Mouse (Mus musculus): ENCODE measurements around the gene Upk3a. TPM values are rescaled to one million over a fixed set of nuclear protein-coding genes. Genes with fewer than 3 reads are reported as not detected.
A peak's percentile ranks its signal among the peaks of the same experiment; 100 is the strongest.

Upk3a gene
- polyA plus RNA-seq, 1 experiment: not detected

GRCm38 (mm10) chr15:84982888-84983287 is 34.1 kb upstream of the Upk3a start:
- no peaks in the 10 kb centered on the region for H3K36me3 ChIP-seq (ENCODE audit: control insufficient read depth, insufficient read depth, low read length)
- TF ChIP-seq POLR2A (IDR thresholded peaks at IDR 0.05; ENCODE audit: low read depth, low read length) (no peak), CTCF (IDR thresholded peaks at IDR 0.05; ENCODE audit: extremely low read depth, insufficient read depth, insufficient read length, insufficient replicate concordance) (no peak)
- no peaks in the 10 kb centered on the region for H3K27me3 ChIP-seq (ENCODE audit: control insufficient read depth, insufficient read depth, low read length)
- WGBS: 34% methylated on average over 3 of the region's 3 CpGs
- peak overlapping the region; percentile 20 for H3K27ac ChIP-seq (ENCODE audit: insufficient read depth, low read length)
- H3K4me3 ChIP-seq (ENCODE audit: extremely low read depth, insufficient read depth, insufficient read length): no peak overlapping the region
- peaks cover 30% of the 10 kb centered on the region; the same call in 1 of the 2 replicates for H3K4me1 ChIP-seq (ENCODE audit: control insufficient read depth, insufficient read depth, insufficient read length)
- DNase-seq (ENCODE audit: low read depth in 1 of 2, low spot score in 2 of 2): no peak

GRCm38 (mm10) chr15:84983721-84984120 is 33.2 kb upstream of the Upk3a start:
- H3K27ac ChIP-seq (ENCODE audit: insufficient read depth, low read length): 0 out of 2 replicates have a peak overlapping the region, but pooled peaks have one; percentile 11
- peaks cover 34% of the 10 kb centered on the region; the same call in 1 of the 2 replicates for H3K4me1 ChIP-seq (ENCODE audit: control insufficient read depth, insufficient read depth, insufficient read length)
- 55% methylated on average over 7 of the region's 7 CpGs for WGBS
- no peak for DNase-seq (ENCODE audit: low read depth in 1 of 2, low spot score in 2 of 2)
- no peaks in the 10 kb centered on the region for H3K36me3 ChIP-seq (ENCODE audit: control insufficient read depth, insufficient read depth, low read length)
- no peak for TF ChIP-seq CTCF (IDR thresholded peaks at IDR 0.05; ENCODE audit: extremely low read depth, insufficient read depth, insufficient read length, insufficient replicate concordance)
- TF ChIP-seq POLR2A (IDR thresholded peaks at IDR 0.05; ENCODE audit: low read depth, low read length): no peak
- H3K4me3 ChIP-seq (ENCODE audit: extremely low read depth, insufficient read depth, insufficient read length): no peak overlapping the region
- no peaks in the 10 kb centered on the region for H3K27me3 ChIP-seq (ENCODE audit: control insufficient read depth, insufficient read depth, low read length)

DNA sequence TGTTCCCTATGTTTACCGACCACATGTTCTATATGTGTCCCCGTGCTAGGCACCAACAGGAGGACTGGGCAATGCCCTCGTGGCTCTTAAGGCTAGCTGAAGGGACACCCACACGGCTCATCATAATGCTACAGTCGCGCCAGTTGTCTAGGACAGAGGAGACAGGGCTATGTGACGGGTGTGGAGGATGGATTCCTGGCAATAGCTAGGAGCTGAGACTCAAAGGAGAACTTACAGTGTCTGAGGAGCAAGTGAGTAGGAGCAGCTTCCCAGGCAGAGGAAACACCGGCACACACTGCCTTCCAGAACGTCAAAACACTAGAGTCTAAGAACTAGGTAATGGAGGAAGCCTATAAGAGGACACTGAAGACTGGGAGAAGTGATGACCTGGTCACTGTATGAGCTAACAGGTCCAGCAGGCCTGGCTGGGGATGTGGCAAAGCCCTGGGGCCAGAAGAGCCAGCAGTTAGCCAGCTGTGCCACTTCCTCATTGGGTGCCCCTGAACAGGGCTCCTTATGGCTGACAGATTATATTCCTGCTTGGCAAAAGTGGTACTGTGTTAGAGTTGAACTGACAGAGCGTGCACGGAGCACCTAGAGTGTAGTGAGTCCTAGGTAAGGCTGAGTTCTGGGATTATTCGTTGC is 31.3 kb upstream of the Upk3a start:
- Histone ChIP-seq H3K36me3 (ENCODE audit: control insufficient read depth, insufficient read depth, low read length) (no peaks in the 10 kb centered on the region), H3K27me3 (ENCODE audit: control insufficient read depth, insufficient read depth, low read length) (no peaks in the 10 kb centered on the region), H3K4me1 (ENCODE audit: control insufficient read depth, insufficient read depth, insufficient read length) (peaks cover 34% of the 10 kb centered on the region; the same call in 1 of the 2 replicates), H3K4me3 (ENCODE audit: extremely low read depth, insufficient read depth, insufficient read length) (no peak overlapping the region), H3K27ac (ENCODE audit: insufficient read depth, low read length) (peak overlapping the region; percentile 6)
- TF ChIP-seq CTCF (IDR thresholded peaks at IDR 0.05; ENCODE audit: extremely low read depth, insufficient read depth, insufficient read length, insufficient replicate concordance): no peak
- no peak for TF ChIP-seq POLR2A (IDR thresholded peaks at IDR 0.05; ENCODE audit: low read depth, low read length)
- no peak for DNase-seq (ENCODE audit: low read depth in 1 of 2, low spot score in 2 of 2)
- WGBS: 85% methylated on average over 12 of the region's 12 CpGs

GRCm38 (mm10) chr15:84986171-84987019 is 30.5 kb upstream of the Upk3a start:
- peak overlapping the region; percentile 73 for H3K4me3 ChIP-seq (ENCODE audit: extremely low read depth, insufficient read depth, insufficient read length)
- peak overlapping the region; percentile 67 for H3K27ac ChIP-seq (ENCODE audit: insufficient read depth, low read length)
- peak in 1 of 2 experiments; percentile 50 for DNase-seq (ENCODE audit: low read depth in 1 of 2, low spot score in 2 of 2)
- H3K36me3 ChIP-seq (ENCODE audit: control insufficient read depth, insufficient read depth, low read length): no peaks in the 10 kb centered on the region
- no peak for TF ChIP-seq POLR2A (IDR thresholded peaks at IDR 0.05; ENCODE audit: low read depth, low read length)
- no peak for TF ChIP-seq CTCF (IDR thresholded peaks at IDR 0.05; ENCODE audit: extremely low read depth, insufficient read depth, insufficient read length, insufficient replicate concordance)
- 22% methylated on average over 4 of the region's 4 CpGs for WGBS
- peaks cover 34% of the 10 kb centered on the region; the same call in 1 of the 2 replicates for H3K4me1 ChIP-seq (ENCODE audit: control insufficient read depth, insufficient read depth, insufficient read length)
- H3K27me3 ChIP-seq (ENCODE audit: control insufficient read depth, insufficient read depth, low read length): no peaks in the 10 kb centered on the region

DNA sequence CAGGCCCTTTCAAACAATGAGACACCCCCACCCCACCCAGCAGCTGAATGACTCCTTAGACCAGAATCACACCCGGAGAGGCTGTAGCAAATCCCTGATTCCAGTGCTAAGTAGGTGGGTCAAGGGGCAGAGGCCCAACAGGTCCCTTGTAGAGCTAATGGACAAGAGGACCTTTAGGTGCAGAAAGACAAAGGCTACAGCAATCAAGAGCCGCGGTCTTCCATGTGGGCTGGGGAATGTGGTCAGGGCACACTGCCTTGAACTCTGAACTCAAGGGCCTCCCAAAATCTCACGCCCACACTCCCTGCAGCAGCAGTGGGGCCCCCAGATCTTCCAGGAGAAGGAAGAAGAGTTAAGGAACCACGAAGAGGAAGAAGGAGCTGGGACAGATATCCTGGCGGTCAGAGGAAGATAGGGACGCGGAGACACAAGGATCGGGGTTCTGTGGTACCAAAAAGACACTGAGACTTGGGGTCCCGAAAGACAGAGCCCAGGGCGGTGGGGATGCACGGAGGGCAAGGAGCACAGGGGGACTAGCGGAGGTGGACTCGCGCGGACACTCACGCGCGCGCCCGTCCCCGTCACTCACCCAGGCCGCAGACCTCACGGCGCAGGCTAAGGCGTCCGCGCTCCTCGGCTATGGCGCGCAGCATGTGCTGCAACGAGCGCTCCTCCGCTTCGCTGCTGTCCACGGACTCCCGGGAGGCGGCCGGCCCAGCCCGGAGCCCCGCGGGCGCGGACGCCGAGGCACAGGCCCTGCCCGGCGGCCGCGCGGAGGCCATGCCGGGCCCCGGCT is 29.7 kb upstream of the Upk3a start:
- Histone ChIP-seq H3K27ac (ENCODE audit: insufficient read depth, low read length) (peak overlapping the region; percentile 67), H3K4me1 (ENCODE audit: control insufficient read depth, insufficient read depth, insufficient read length) (peaks cover 26% of the 10 kb centered on the region; the same call in 1 of the 2 replicates), H3K4me3 (ENCODE audit: extremely low read depth, insufficient read depth, insufficient read length) (peak overlapping the region; percentile 73), H3K36me3 (ENCODE audit: control insufficient read depth, insufficient read depth, low read length) (no peaks in the 10 kb centered on the region), H3K27me3 (ENCODE audit: control insufficient read depth, insufficient read depth, low read length) (no peaks in the 10 kb centered on the region)
- no peak for DNase-seq (ENCODE audit: low read depth in 1 of 2, low spot score in 2 of 2)
- WGBS: under 1% methylated on average over 50 of the region's 53 CpGs
- no peak for TF ChIP-seq POLR2A (IDR thresholded peaks at IDR 0.05; ENCODE audit: low read depth, low read length)
- TF ChIP-seq CTCF (IDR thresholded peaks at IDR 0.05; ENCODE audit: extremely low read depth, insufficient read depth, insufficient read length, insufficient replicate concordance): no peak
